Mouse (Mus musculus): ENCODE measurements around the gene Pgam2.

GRCm38 (mm10) chr11:5795706-5796105 is 7.8 kb downstream of the Pgam2 start:
- no peak for TF ChIP-seq CTCF (IDR thresholded peaks at IDR 0.05 in 2 of 3, conservative IDR thresholded peaks at IDR 0.05 in 1 of 3; ENCODE audit: control insufficient read depth in 1 of 3, insufficient read depth in 1 of 3, low read depth in 2 of 3, low read length in 3 of 3, poor library complexity in 1 of 3, severe bottlenecking in 1 of 3)
- TF ChIP-seq ZC3H11A (IDR thresholded peaks at IDR 0.05; ENCODE audit: low read depth, low read length), result no peak
- TF ChIP-seq ZMIZ1 (IDR thresholded peaks at IDR 0.05; ENCODE audit: low read depth, low read length), result no peak
- no peak for TF ChIP-seq SMC3 (IDR thresholded peaks at IDR 0.05; ENCODE audit: low read depth, low read length)
- no peak for TF ChIP-seq SIN3A (IDR thresholded peaks at IDR 0.05; ENCODE audit: low read length)
- TF ChIP-seq GATA1 (IDR thresholded peaks at IDR 0.05; ENCODE audit: low read depth, low read length), result no peak
- TF ChIP-seq RAD21 (IDR thresholded peaks at IDR 0.05; ENCODE audit: low read depth, low read length), result no peak
- no peak for TF ChIP-seq TBP (IDR thresholded peaks at IDR 0.05; ENCODE audit: low read depth, low read length)
- no peak for TF ChIP-seq POLR2A (IDR thresholded peaks at IDR 0.05; ENCODE audit: control insufficient read depth in 1 of 2, insufficient read depth in 1 of 2, low read depth in 1 of 2, low read length in 2 of 2, poor library complexity in 1 of 2)
- TF ChIP-seq ELF1 (IDR thresholded peaks at IDR 0.05; ENCODE audit: low read depth, low read length), result no peak
